Mouse (Mus musculus) kidney, postnatal 0 days (tissue): Measurements from ENCODE around the gene Bet1l. TPM values are rescaled to one million over a fixed set of nuclear protein-coding genes. Genes with fewer than 3 reads are reported as not detected.

Source experiments
- ATAC-seq: fragments of 200-750 bp; cut with Nextera tagmentation; replicated peaks from 2 replicates; pipeline ENCODE4 v1.8.0; 2017; ENCODE audit warnings: low read depth, moderate number of reproducible peaks, moderate TSS enrichment, moderate library complexity; ENCODE audit not compliant: low FRiP score
- DNase-seq: peaks from one replicate; pipeline ENCODE4 v3.0.0-alpha.2; 2016; ENCODE audit warnings: low spot score
- H3K27ac ChIP-seq: fragments of 300-500 bp; sonication (generic); 2 replicates; pipeline ENCODE4 v1.5.1; 2014; ENCODE audit warnings: mild to moderate bottlenecking
- H3K27me3 ChIP-seq: fragments of 300-500 bp; sonication (generic); 2 replicates; pipeline ENCODE4 v1.6.1; 2014; ENCODE audit warnings: low read length, mixed read lengths; ENCODE audit not compliant: insufficient read depth
- H3K36me3 ChIP-seq: fragments of 300-500 bp; sonication (generic); 2 replicates; pipeline ENCODE4 v1.6.1; 2014; ENCODE audit warnings: low read length, mixed read lengths; ENCODE audit not compliant: insufficient read depth
- H3K4me1 ChIP-seq: fragments of 300-500 bp; sonication (generic); replicated peaks from 2 replicates; pipeline ENCODE4 v1.6.1; 2014; ENCODE audit warnings: antibody characterized with exemption, low read length, mixed read lengths; ENCODE audit not compliant: insufficient read depth
- H3K4me2 ChIP-seq: fragments of 300-500 bp; sonication (generic); 2 replicates; pipeline ENCODE4 v1.6.1; 2014; ENCODE audit warnings: mild to moderate bottlenecking, low read length, moderate library complexity, mixed read lengths
- H3K4me3 ChIP-seq: fragments of 300-500 bp; sonication (generic); replicated peaks from 2 replicates; pipeline ENCODE4 v1.5.1; 2014; ENCODE audit warnings: low read depth, low read length
- H3K9ac ChIP-seq: fragments of 300-500 bp; sonication (generic); 2 replicates; pipeline ENCODE4 v1.6.1; 2014; ENCODE audit warnings: low read depth, low read length
- H3K9me3 ChIP-seq: fragments of 300-500 bp; sonication (generic); replicated peaks from 2 replicates; pipeline ENCODE4 v1.6.1; 2016; ENCODE audit warnings: low read length, inconsistent platforms, mixed read lengths
- CTCF ChIP-seq: IDR thresholded peaks from 2 replicates; pipeline ENCODE4 v1.5.1; 2016; ENCODE audit warnings: antibody characterized with exemption, low read depth, mild to moderate bottlenecking, moderate library complexity
- WGBS: fragments of 180-500 bp; shearing (Covaris S2); extraction: QIAGEN DNeasy Blood & Tissue Kit; methylation state at CpG from one replicate; pipeline ENCODE4 v1.1.7; 2014; 5-methylcytosine and 5-hydroxymethylcytosine counted together
- polyA plus RNA-seq: library from polyadenylated mRNA; unstranded; fragments of >200 nt; fragmentation: Nextera tagmentation; extraction: Ambion mirVana; gene quantifications from 2 replicates; pipeline ENCODE4 v1.2.1, GENCODE M21; 2015

The Bet1l gene
- polyA plus RNA-seq, 1 experiment from 2014 or later, result 53.9 TPM

DNA sequence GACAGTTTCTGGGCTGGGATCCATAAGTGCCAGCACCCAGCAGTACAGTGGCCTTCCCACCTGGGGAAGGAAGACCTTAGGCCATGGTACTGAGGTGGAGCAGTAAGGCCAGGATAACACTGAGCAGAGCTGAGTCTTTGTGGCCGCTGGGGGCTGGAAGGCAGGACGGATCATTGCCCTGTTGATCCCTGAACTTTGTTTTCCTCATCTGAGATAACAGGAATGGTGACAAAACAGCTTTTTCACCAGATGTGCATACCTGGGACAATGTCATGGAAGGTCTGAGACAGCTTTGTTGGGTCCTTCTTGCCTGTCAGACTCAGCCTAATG is 21.7 kb downstream of the Bet1l start:
- no peaks in the 10 kb centered on the region for H3K36me3 ChIP-seq
- no peak for TF ChIP-seq CTCF
- no peak overlapping the region for H3K4me2 ChIP-seq
- H3K4me3 ChIP-seq, result no peak overlapping the region
- ATAC-seq, result no peak
- DNase-seq, result no peak
- no peak overlapping the region for H3K27ac ChIP-seq
- H3K4me1 ChIP-seq, result no peaks in the 10 kb centered on the region
- no peaks in the 10 kb centered on the region for H3K27me3 ChIP-seq
- H3K9ac ChIP-seq, result no peak overlapping the region
- no peaks in the 10 kb centered on the region for H3K9me3 ChIP-seq
- WGBS, result 77% methylated on average over 2 of the region's 2 CpGs

DNA sequence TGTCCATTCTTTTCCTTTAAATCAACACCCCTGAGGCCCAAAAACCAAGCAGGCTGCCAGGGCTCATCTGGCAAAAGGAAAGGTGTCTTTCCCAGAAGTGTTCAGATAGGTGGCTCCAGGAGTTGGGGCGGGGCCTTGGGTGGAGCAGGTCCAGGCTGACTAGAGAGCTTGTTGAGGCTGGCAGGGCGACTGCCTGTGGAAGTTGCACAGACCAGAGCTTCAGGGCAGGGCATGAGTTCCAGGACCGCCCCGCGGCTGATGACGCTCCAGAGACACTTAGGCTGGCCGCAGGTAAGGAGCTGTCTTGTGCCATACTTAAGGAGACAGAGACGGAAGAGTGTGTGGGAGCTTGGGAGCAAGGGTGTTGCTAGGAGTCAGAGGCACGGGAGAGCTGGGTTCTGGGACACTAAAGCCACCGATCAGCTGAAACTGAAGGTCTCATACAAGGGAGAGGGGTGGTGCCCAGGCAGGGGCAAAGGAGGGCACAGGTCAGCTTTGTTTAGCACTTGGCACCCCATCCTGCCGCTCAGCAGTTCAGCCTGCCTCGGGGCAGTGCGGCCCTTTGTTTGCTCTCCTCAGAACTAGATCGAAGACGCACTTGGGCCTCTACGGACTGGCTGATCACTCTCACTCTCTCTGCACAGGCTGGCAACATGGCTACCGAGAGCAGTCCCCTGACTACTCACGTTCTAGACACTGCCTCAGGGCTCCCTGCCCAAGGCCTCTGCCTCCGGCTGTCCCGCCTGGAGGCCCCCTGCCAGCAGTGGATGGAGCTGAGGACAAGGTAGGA is 22.2 kb downstream of the Bet1l start, which contains the start of gene Urah:
TSS of gene Urah (plus strand) at position 51 of the 790 bp plus-strand sequence.
- Histone ChIP-seq H3K27me3 (no peaks in the 10 kb centered on the region), H3K4me2 (no peak within 1 kb of the TSS), H3K36me3 (no peaks in the 10 kb centered on the region), H3K9ac (no peak within 1 kb of the TSS), H3K4me1 (no peaks in the 10 kb centered on the region), H3K4me3 (no peak within 1 kb of the TSS), H3K27ac (no peak within 1 kb of the TSS), H3K9me3 (no peaks in the 10 kb centered on the region)
- 53% methylated on average over 20 of the region's 20 CpGs for WGBS
- ATAC-seq, result no peak
- no peak for TF ChIP-seq CTCF
- no peak for DNase-seq

DNA sequence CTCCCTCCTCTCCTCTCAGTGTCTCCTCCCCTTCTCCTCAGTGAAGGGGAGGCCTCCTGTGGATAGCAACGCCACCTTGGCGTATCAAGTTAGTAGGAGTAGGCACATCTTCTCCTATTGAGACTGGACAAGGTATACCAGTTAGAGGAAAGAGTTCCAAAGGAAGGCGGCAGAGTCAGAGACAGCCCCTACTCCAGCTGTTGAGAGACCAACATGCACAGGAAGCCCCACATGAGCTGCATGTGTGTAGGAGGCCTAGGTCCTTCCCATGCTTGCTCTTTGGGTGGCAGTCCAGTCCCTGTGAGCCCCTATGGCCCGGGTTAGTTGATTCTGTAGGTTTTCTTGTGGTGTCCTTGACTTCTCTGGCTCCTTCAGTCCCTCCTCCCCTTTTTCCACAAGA is 24.0 kb downstream of the Bet1l start:
- no peak for DNase-seq
- no peaks in the 10 kb centered on the region for H3K36me3 ChIP-seq
- H3K9ac ChIP-seq, result no peak overlapping the region
- 92% methylated on average over 4 of the region's 4 CpGs for WGBS
- no peak overlapping the region for H3K27ac ChIP-seq
- no peaks in the 10 kb centered on the region for H3K9me3 ChIP-seq
- no peaks in the 10 kb centered on the region for H3K27me3 ChIP-seq
- TF ChIP-seq CTCF, result no peak
- ATAC-seq, result no peak
- H3K4me1 ChIP-seq, result no peaks in the 10 kb centered on the region
- H3K4me3 ChIP-seq, result no peak overlapping the region
- H3K4me2 ChIP-seq, result no peak overlapping the region

DNA sequence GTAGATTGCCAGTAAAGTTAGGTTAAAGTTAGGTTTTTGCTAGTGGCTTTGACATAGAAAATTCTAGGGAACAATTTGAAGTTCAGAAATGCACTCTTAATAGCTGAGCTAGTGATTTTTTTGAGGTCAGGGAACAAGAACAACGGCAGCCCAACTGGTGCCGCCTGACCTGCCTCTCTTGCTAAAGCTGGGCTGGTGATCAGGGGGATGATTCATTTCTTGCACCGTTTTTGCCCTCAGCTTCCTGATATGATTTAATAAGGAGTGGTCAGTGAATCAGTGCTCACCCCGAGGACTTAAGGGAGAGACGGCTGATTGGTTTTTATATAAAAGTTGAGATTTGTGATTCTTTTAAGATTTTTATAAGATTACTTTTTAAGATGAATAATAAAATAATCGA is 25.9 kb downstream of the Bet1l start:
- no peak overlapping the region for H3K4me3 ChIP-seq
- no peak overlapping the region for H3K9ac ChIP-seq
- H3K9me3 ChIP-seq, result no peaks in the 10 kb centered on the region
- H3K27ac ChIP-seq, result no peak overlapping the region
- ATAC-seq (no peak), DNase-seq (no peak)
- H3K36me3 ChIP-seq, result no peaks in the 10 kb centered on the region
- H3K4me2 ChIP-seq, result no peak overlapping the region
- H3K4me1 ChIP-seq, result no peaks in the 10 kb centered on the region
- 60% methylated on average over 6 of the region's 6 CpGs for WGBS
- no peak for TF ChIP-seq CTCF
- no peaks in the 10 kb centered on the region for H3K27me3 ChIP-seq

DNA sequence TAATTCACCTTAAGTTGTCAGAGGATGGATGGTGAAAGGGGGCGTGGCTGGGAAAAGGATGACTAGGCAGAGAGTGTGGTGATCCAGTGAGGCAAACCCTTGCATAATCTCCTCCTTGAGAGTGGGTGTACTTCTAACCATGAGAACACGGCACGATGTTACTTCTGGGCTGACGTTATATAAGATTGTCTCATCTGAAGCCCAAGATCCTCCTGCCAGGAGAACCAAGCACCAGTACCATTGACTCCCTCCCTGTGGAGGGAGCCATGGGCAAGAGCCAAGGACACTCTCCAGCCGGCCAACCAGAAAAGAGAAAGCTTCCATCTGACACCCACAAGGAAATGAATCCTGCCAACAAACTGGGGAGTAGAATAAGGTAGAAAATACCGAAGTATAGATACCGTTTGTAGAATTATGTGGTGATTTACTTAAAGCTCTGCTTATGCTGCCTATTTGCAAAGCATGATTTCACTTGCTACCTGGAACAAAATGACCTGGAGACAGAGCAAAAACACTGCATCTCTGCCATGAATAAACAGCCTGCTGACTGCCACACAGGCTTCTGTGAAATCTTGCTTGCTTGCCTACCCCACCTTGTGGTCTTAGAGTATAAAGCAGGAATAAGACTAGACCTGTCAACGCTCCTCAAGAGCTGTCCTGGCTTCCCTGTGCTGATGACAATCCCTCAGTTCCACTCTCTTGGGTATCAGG is 29.1 kb downstream of the Bet1l start:
- H3K27me3 ChIP-seq, result no peaks in the 10 kb centered on the region
- H3K9ac ChIP-seq, result no peak overlapping the region
- no peaks in the 10 kb centered on the region for H3K36me3 ChIP-seq
- peak; percentile 74 for TF ChIP-seq CTCF
- H3K4me2 ChIP-seq, result 0 out of 2 replicates have a peak overlapping the region, but pooled peaks have one; percentile 7
- ATAC-seq (peak; percentile 75; the same call in 1 of the 2 replicates), DNase-seq (peak; percentile 65)
- H3K4me3 ChIP-seq, result no peak overlapping the region
- WGBS, result 33% methylated on average over 8 of the region's 8 CpGs
- H3K4me1 ChIP-seq, result no peaks in the 10 kb centered on the region
- no peak overlapping the region for H3K27ac ChIP-seq
- no peaks in the 10 kb centered on the region for H3K9me3 ChIP-seq

DNA sequence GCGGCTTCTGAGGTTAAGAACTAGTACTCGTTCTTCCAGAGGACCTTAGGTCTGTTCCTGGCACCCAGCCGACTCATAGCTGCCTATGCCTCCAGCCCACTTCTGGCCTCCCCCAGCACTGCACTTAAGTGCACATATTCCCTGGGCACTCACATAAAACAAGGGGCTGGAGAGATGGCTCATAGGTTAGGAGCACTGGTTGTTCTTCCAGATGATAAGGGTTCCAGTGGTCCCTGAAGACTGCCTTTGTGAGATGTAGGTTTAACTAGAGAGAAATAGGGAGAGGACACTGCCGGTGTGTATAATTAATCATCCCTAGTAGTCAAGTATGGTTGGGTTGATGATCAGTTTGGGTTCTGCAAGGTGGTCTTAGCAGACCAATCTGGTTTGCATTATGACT is 34.6 kb downstream of the Bet1l start:
- ATAC-seq (no peak), DNase-seq (no peak)
- Histone ChIP-seq H3K27ac (no peak overlapping the region), H3K4me2 (no peak overlapping the region), H3K9me3 (no peaks in the 10 kb centered on the region), H3K27me3 (no peaks in the 10 kb centered on the region), H3K4me3 (no peak overlapping the region), H3K36me3 (no peaks in the 10 kb centered on the region), H3K9ac (no peak overlapping the region), H3K4me1 (no peaks in the 10 kb centered on the region)
- TF ChIP-seq CTCF, result no peak
- 92% methylated on average over 4 of the region's 4 CpGs for WGBS
